Mouse (Mus musculus) kidney, adult 2 months (tissue): Measurements from ENCODE around the gene Dnajc13. TPM values are rescaled to one million over a fixed set of nuclear protein-coding genes. Genes with fewer than 3 reads are reported as not detected.

Source experiments
- DNase-seq: peaks from one replicate; pipeline ENCODE4 v3.0.0; 2021
- H3K27ac ChIP-seq: fragments of 200-500 bp; 2 replicates; pipeline ENCODE4 v1.5.1; 2012; ENCODE audit warnings: low read depth, low read length, control low read depth, inconsistent platforms; ENCODE audit not compliant: insufficient read depth
- H3K27me3 ChIP-seq: fragments of 200-500 bp; replicated peaks from 2 replicates; pipeline ENCODE4 v1.6.1; 2012; ENCODE audit warnings: mild to moderate bottlenecking, moderate library complexity, low read length, inconsistent platforms; ENCODE audit not compliant: control insufficient read depth, insufficient read depth
- H3K36me3 ChIP-seq: fragments of 200-500 bp; 2 replicates; pipeline ENCODE4 v1.6.1; 2012; ENCODE audit warnings: mild to moderate bottlenecking, moderate library complexity, low read length, inconsistent platforms; ENCODE audit not compliant: control insufficient read depth, insufficient read depth
- H3K4me1 ChIP-seq: fragments of 200-500 bp; 2 replicates; pipeline ENCODE4 v1.6.1; 2011; ENCODE audit warnings: low read length; ENCODE audit not compliant: control insufficient read depth, insufficient read depth
- H3K4me3 ChIP-seq: fragments of 200-500 bp; 2 replicates; pipeline ENCODE4 v1.5.1; 2011; ENCODE audit warnings: mild to moderate bottlenecking, low read depth, low read length, control low read depth; ENCODE audit not compliant: insufficient read depth
- CTCF ChIP-seq: fragments of 200-500 bp; conservative IDR thresholded peaks from 2 replicates; pipeline ENCODE4 v1.5.1; 2011; ENCODE audit warnings: low read depth, mild to moderate bottlenecking, control low read depth, low read length, moderate library complexity, mixed read lengths; ENCODE audit not compliant: insufficient read depth, insufficient read length
- POLR2A ChIP-seq: fragments of 200-500 bp; IDR thresholded peaks from one replicate; pipeline ENCODE4 v1.6.1; 2011; ENCODE audit warnings: low read depth, low read length, control low read depth
- WGBS: fragments of 180-500 bp; shearing (Covaris S2); methylation state at CpG from one replicate; pipeline ENCODE4 v1.1.7; 2018; 5-methylcytosine and 5-hydroxymethylcytosine counted together
- polyA plus RNA-seq: library from polyadenylated mRNA; depleted of rRNA; stranded (reverse); fragments of >200 nt; gene quantifications from 2 replicates; pipeline ENCODE4 v1.2.3, GENCODE M21; 2012

Gene Dnajc13
- polyA plus RNA-seq, 1 experiment: 104 TPM

DNA sequence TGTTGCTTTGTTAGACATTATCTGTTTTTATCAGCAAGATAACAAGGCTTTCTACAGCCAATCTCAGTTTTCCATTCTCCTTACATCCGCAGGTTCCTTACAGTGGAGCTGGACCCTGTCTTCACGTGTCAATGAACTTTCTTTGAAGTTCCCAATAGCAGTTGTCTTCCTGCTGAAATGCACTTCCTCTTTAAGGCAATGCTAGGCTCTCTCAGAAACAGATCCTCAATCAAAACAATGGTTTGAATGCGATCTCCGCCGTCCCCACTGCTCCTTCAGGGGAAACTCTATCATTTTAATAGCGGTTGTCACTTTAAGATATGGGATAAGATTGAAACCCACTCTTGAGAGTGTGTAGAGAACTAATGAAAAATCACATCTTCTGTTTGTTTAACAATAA, 22.2 kb upstream of the Dnajc13 start:
- TF ChIP-seq POLR2A: no peak
- no peak for TF ChIP-seq CTCF
- Histone ChIP-seq H3K36me3 (no peaks in the 10 kb centered on the region), H3K4me1 (peaks cover 11% of the 10 kb centered on the region; the same call in 1 of the 2 replicates), H3K4me3 (no peak overlapping the region), H3K27ac (no peak overlapping the region), H3K27me3 (no peaks in the 10 kb centered on the region)
- whole genome bisulfite sequencing: 37% methylated on average over 6 of the region's 6 CpGs
- no peak for DNase-seq

DNA sequence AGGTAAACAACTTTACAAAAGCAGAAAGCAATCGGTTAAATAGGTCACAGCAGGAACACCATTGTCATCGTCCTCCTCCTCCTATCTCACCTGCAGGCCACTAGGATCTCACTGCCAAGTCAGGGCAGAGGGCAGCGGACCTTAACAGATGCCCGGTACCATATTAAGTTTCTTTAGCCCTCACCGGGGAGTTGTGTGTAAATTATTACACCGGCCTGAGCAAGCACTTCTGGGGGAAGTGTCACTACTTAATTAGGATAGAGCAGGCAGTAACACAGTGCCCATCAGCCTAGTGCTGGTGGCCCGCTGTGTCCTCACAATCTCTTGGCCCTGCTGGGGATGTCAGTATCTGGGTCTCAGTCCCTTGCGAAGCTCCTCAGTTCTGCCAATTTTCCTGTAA, 19.8 kb upstream of the Dnajc13 start:
- H3K36me3 ChIP-seq: no peaks in the 10 kb centered on the region
- peak overlapping the region; percentile 76 for H3K27ac ChIP-seq
- TF ChIP-seq CTCF (no peak), POLR2A (no peak)
- no peaks in the 10 kb centered on the region for H3K27me3 ChIP-seq
- 25% methylated on average over 8 of the region's 8 CpGs for WGBS
- H3K4me1 ChIP-seq: peaks cover 11% of the 10 kb centered on the region; the same call in 1 of the 2 replicates
- DNase-seq: peak; percentile 90
- no peak overlapping the region for H3K4me3 ChIP-seq

DNA sequence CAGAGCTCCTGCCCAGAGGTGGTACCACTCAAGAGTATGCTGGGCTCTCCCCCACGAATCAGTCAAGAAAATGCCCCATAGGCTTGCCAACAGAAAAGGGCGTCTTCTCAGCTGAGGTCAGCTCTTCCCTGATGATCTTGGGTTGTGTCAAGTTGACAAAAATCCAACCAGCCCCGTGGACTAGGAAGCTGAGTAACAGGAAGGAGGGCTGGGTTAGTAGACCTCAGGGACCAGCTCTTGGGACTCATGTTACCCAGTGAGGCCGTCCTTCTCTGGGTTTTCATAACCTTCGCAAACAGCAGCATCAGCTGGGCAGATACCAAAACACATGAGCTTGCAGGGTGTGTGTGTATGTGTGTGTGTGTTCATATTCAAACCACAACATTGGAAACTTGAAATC, 19.0 kb upstream of the Dnajc13 start:
- H3K36me3 ChIP-seq: no peaks in the 10 kb centered on the region
- no peak for TF ChIP-seq CTCF
- TF ChIP-seq POLR2A: no peak
- 38% methylated on average over 5 of the region's 5 CpGs for WGBS

GRCm38 (mm10) chr9:104280725-104281495, 18.2 kb upstream of the Dnajc13 start:
- no peak for DNase-seq
- no peak overlapping the region for H3K27ac ChIP-seq
- H3K4me1 ChIP-seq: peaks cover 11% of the 10 kb centered on the region; the same call in 1 of the 2 replicates
- H3K36me3 ChIP-seq: no peaks in the 10 kb centered on the region
- no peaks in the 10 kb centered on the region for H3K27me3 ChIP-seq
- no peak for TF ChIP-seq CTCF
- no peak for TF ChIP-seq POLR2A
- WGBS: 47% methylated on average over 8 of the region's 8 CpGs
- H3K4me3 ChIP-seq: no peak overlapping the region

More for the DNA sequence above, 19.0 kb upstream of the Dnajc13 start:
- Histone ChIP-seq H3K27me3 (no peaks in the 10 kb centered on the region), H3K4me1 (peaks cover 11% of the 10 kb centered on the region; the same call in 1 of the 2 replicates), H3K27ac (peak overlapping the region; percentile 45), H3K4me3 (no peak overlapping the region)
- peak; percentile 32 for DNase-seq

DNA sequence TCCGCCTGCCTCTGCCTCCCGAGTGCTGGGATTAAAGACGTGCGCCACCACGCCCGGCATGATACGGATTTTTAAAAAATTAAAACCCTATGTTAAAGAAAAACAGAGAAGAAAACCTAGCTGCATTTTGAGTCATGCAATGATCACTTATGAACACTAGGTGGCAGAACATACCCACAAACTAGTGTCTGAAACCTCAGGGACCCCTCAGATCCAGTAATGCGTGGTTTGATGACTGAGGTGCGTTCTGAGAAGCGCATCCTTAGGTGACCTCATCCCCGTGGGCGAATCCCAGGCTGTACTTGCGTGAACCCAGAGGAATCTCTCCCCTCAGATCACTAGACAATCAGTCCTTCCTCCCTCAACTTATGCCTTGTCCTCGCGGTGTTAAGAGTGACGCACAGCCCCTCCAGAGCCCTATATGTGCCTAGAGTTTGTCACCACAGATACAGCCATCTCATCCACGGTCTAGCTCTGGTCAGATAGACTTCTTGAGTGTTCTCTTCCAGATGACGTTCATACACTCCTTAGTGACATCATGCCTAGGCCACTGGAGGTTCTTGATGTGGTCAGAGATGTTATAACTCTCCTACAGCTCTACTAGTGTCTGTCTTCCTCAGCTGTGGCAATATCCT, 14.9 kb upstream of the Dnajc13 start:
- Histone ChIP-seq H3K27ac (no peak overlapping the region), H3K4me1 (peaks cover 11% of the 10 kb centered on the region; the same call in 1 of the 2 replicates), H3K4me3 (no peak overlapping the region), H3K36me3 (no peaks in the 10 kb centered on the region), H3K27me3 (no peaks in the 10 kb centered on the region)
- peak; percentile 57 for TF ChIP-seq CTCF
- no peak for TF ChIP-seq POLR2A
- WGBS: 22% methylated on average over 18 of the region's 18 CpGs
- DNase-seq: peak; percentile 41

DNA sequence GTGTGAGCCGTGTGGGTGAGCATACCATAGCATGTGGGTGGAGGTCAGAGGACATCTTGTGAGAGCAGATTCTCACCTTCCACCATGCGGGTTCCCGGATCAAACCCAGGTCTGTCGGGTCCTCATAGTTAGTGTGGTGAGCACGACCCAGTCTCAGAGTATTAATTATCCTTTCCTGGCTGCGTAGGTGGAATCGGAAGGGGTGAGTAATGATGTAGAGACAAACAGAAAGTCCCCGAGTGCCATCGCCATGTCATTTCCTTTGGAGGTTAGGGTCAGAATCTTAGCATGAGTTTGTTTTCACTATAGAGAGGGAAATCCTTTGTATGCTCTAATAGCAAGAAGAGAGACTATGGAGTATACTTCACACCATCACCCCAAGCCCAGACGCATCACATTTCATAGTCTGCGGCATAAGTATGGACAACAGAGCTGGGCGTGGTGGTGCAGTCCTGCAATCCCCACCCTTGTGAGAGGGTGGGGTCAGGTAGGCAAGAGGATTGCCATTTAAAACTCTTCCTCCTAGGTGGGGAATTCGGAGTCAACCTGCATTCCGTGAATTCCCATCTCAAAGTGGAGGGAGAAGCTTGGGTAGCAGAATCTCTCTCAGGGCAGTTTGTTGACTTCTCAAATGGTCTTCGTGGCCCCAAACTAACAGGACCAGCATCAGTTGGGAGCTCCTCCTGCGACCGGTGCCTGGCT, 12.5 kb upstream of the Dnajc13 start:
- no peak for DNase-seq
- WGBS: 77% methylated on average over 17 of the region's 17 CpGs
- no peaks in the 10 kb centered on the region for H3K36me3 ChIP-seq

DNA sequence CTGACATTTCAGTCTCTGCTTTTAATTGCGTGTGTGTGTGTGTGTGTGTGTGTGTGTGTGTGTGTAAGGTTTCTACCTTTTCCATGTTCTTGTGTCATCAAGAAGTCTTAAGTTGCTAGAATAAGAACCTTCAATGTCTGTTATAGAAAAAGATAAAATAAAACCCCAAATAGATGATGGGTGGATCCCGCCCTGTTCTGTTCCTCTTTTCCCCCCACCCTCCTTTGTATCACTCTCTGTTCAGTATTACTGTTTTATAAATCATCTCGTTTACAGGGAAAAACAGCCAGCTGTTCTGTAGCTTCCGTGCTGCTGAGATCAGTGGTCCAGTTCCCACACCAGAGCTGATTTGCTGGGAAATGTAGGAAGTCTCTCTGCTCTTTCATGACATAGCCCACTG, 9.3 kb upstream of the Dnajc13 start:
- Histone ChIP-seq H3K4me3 (no peak overlapping the region), H3K4me1 (no peaks in the 10 kb centered on the region), H3K27me3 (no peaks in the 10 kb centered on the region), H3K36me3 (no peaks in the 10 kb centered on the region), H3K27ac (no peak overlapping the region)
- 76% methylated on average over 4 of the region's 4 CpGs for WGBS
- no peak for TF ChIP-seq POLR2A
- no peak for TF ChIP-seq CTCF
- no peak for DNase-seq

More for the DNA sequence above, 12.5 kb upstream of the Dnajc13 start:
- H3K4me1 ChIP-seq: no peaks in the 10 kb centered on the region; the same call in 1 of the 2 replicates
- no peak overlapping the region for H3K4me3 ChIP-seq
- H3K27me3 ChIP-seq: no peaks in the 10 kb centered on the region
- TF ChIP-seq POLR2A: no peak
- no peak for TF ChIP-seq CTCF
- H3K27ac ChIP-seq: no peak overlapping the region
